Mouse (Mus musculus) lung, embryonic 15.5 days (tissue): ENCODE measurements around the gene Nln. TPM values are rescaled to one million over a fixed set of nuclear protein-coding genes. Genes with fewer than 3 reads are reported as not detected.
A peak's percentile ranks its signal among the peaks of the same experiment; 100 is the strongest.

ENCODE experiments used
- ATAC-seq: fragments of 200-750 bp; cut with Nextera tagmentation; 2 replicates; pipeline ENCODE4 v1.8.0; 2017; ENCODE audit warnings: moderate number of reproducible peaks, borderline replicate concordance; ENCODE audit not compliant: low FRiP score, low TSS enrichment; ENCODE audit errors: extremely low read depth
- H3K27ac ChIP-seq: fragments of 300-500 bp; sonication (generic); 2 replicates; pipeline ENCODE4 v1.5.1; 2015; ENCODE audit warnings: moderate library complexity, mild to moderate bottlenecking, inconsistent platforms
- H3K27me3 ChIP-seq: fragments of 300-500 bp; sonication (generic); 2 replicates; pipeline ENCODE4 v1.6.1; 2015; ENCODE audit warnings: inconsistent platforms
- H3K36me3 ChIP-seq: fragments of 300-500 bp; sonication (generic); 2 replicates; pipeline ENCODE4 v1.6.1; 2015; ENCODE audit warnings: inconsistent platforms
- H3K4me1 ChIP-seq: fragments of 300-500 bp; sonication (generic); 2 replicates; pipeline ENCODE4 v1.6.1; 2015; ENCODE audit warnings: inconsistent platforms
- H3K4me2 ChIP-seq: fragments of 300-500 bp; sonication (generic); 2 replicates; pipeline ENCODE4 v1.6.1; 2015; ENCODE audit warnings: inconsistent platforms, mild to moderate bottlenecking, moderate library complexity
- H3K4me3 ChIP-seq: fragments of 300-500 bp; sonication (generic); 2 replicates; pipeline ENCODE4 v1.5.1; 2015; ENCODE audit warnings: mild to moderate bottlenecking, inconsistent platforms
- H3K9ac ChIP-seq: fragments of 300-500 bp; sonication (generic); 2 replicates; pipeline ENCODE4 v1.6.1; 2015; ENCODE audit warnings: inconsistent platforms
- H3K9me3 ChIP-seq: fragments of 300-500 bp; sonication (generic); 2 replicates; pipeline ENCODE4 v1.6.1; 2016; ENCODE audit warnings: inconsistent platforms
- WGBS: fragments of 180-500 bp; shearing (Covaris S2); methylation state at CpG from one replicate; pipeline ENCODE4 v1.1.7; 2015; 5-methylcytosine and 5-hydroxymethylcytosine counted together
- polyA plus RNA-seq: library from polyadenylated mRNA; unstranded; fragments of >200 nt; fragmentation: Nextera tagmentation; extraction: Ambion mirVana; gene quantifications from 2 replicates; pipeline ENCODE4 v1.2.1, GENCODE M21; 2015

Gene Nln
- polyA plus RNA-seq, 1 experiment from 2014 or later = 18.6 TPM

DNA sequence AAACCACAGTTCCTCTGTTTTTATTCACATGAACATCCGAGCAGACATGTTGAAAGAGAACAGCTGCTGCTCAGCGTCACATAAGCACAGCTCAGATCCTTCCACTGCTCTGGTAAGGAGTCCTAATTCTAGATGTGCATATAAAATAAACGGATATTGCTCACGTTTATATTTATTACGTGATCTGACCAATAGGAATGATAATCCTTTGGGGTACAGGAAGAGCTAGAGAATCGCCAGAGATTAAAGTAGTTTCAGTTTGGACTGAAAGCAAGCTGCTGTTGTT lies 83.8 kb downstream of the Nln start:
- WGBS = 38% methylated on average over 6 of the region's 6 CpGs
- peak overlapping the region; percentile 22; the same call in 1 of the 2 replicates for H3K4me2 ChIP-seq
- peaks cover 33% of the 10 kb centered on the region for H3K4me1 ChIP-seq
- no peaks in the 10 kb centered on the region for H3K9me3 ChIP-seq
- H3K27me3 ChIP-seq = no peaks in the 10 kb centered on the region
- peak; percentile 35; the same call in 1 of the 2 replicates for ATAC-seq
- no peak overlapping the region for H3K4me3 ChIP-seq
- H3K27ac ChIP-seq = peak overlapping the region; percentile 88
- no peak overlapping the region for H3K9ac ChIP-seq
- no peaks in the 10 kb centered on the region for H3K36me3 ChIP-seq

DNA sequence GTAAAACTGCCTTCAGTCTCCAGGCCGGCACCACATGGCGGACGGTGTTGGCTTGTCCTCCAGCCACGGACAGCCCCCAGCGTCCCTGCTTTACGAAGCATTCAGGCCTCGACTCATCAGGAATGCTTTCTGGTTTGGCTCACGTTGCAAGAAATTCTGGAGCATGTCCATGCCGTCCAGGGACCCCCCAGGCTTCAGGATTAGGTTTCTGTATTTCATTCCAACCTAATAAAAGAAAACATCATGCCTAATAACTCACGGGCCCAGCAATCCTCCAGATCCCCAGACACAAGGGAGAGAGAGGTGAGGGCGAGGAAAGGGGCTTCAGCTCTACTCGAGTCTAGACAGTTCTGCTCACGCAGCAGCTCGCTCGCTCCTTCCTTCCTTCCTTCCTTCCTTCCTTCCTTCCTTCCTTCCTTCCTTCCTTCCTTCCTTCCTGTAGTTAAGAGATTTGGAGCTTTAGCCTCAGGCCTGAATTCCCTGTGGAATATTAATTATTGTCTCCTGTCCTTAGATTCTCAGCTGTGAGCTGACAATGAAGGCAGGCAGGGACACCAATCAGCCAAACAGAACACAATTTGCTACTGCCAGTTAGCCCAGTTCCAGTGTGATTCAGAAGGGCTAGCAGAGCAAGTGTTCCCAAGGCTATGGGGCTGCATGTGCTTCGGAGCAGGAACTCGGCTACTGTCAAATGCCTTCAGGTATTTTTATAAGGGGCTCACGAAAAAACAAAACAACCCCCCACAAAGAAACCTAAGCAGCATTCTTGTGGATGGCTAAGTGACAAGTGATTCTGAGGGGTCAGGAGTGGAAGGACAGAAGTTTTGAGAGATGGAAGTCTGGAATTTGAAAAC lies 84.3 kb downstream of the Nln start:
- Histone ChIP-seq H3K4me2 (peak overlapping the region; percentile 22; the same call in 1 of the 2 replicates), H3K4me3 (no peak overlapping the region), H3K4me1 (peaks cover 33% of the 10 kb centered on the region), H3K9me3 (no peaks in the 10 kb centered on the region), H3K27ac (peak overlapping the region; percentile 88), H3K27me3 (no peaks in the 10 kb centered on the region), H3K9ac (no peak overlapping the region), H3K36me3 (no peaks in the 10 kb centered on the region)
- 0 out of 2 replicates have a peak, but pooled peaks have one; percentile 55 for ATAC-seq
- 36% methylated on average over 18 of the region's 18 CpGs for WGBS

DNA sequence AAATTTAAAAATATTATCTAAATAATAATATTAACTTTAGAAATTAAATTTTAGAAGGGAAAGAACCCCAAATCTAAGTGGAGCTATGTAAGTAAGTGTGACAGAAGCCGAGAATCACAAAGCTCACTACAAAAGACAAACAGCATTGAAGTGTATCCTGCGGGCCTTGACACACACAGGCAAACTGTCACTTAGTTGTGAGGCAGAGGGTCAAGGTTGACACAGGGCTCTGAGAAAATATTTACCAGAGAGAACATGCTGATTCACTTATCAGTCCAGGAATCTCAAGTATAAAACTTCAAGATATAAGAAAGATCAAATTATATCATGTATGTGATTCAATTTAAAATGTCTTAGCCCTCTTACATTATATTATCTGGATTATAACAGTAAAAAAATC lies 85.1 kb downstream of the Nln start:
- 50% methylated on average over 2 of the region's 2 CpGs for WGBS
- ATAC-seq = no peak

DNA sequence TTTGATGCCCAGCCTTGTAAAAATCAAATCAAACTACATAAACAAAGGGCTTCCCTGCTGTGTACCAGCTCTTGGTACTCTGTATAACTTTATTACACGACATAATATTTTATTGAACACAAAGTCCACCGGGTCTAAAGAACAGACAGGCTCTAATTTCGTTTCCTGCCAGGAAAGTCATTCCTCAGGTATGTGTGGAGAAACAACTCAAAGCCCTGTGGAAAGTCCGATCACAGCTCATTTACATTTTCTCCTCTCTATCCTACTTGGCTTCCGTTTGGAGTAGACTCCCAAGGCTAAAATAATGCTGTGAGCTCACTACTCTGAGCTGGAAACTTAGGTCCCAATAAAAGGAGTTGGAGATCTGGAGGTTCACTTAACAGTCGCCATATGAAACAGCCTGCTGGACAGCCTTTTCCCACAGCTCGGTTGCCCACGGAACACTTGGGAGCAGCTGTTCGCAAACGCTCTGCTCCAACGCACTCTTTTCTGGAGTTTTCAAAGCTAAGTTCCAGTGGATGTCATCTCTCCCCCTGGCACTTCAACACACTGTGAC lies 86.0 kb downstream of the Nln start:
- Histone ChIP-seq H3K4me3 (no peak overlapping the region), H3K9ac (no peak overlapping the region), H3K4me2 (no peak overlapping the region), H3K27ac (peak overlapping the region; percentile 19; the same call in 1 of the 2 replicates), H3K9me3 (no peaks in the 10 kb centered on the region), H3K4me1 (peaks cover 33% of the 10 kb centered on the region), H3K27me3 (no peaks in the 10 kb centered on the region), H3K36me3 (no peaks in the 10 kb centered on the region)
- WGBS = 51% methylated on average over 11 of the region's 11 CpGs
- ATAC-seq = no peak

More for the DNA sequence above, 85.1 kb downstream of the Nln start:
- no peak overlapping the region for H3K9ac ChIP-seq
- no peaks in the 10 kb centered on the region for H3K36me3 ChIP-seq
- no peaks in the 10 kb centered on the region for H3K9me3 ChIP-seq
- H3K4me3 ChIP-seq = no peak overlapping the region
- no peaks in the 10 kb centered on the region for H3K27me3 ChIP-seq
- H3K4me1 ChIP-seq = peaks cover 33% of the 10 kb centered on the region
- peak overlapping the region; percentile 42; the same call in 1 of the 2 replicates for H3K27ac ChIP-seq
- no peak overlapping the region for H3K4me2 ChIP-seq

DNA sequence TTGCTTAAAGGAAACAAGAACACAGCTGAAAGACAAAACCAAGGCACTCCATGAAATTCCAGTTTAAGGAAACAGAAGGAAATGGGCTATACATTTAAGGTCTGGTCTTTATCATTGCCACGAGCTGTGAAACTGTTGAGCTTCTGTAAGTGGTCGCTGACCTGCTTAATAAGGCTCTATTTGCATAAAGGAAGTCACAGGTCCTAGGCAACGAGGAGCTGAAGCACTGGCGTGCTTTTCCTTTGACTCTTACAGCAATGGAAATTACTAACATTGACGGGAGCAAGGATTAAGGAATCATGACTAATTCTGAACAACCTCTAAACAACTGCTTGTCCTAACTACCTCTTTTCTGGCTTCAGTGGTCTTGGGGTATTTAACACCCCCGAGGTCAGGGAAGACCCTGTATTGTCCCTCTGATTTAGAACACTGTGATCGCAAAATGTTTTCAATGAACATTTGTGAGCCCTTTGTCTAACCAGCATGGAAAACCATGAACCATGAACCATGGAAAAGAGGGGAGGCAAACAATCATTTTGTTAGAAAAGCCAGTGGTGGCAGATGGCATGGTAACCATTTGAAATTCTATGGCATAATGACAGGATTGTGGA lies 90.8 kb downstream of the Nln start:
- H3K4me2 ChIP-seq = no peak overlapping the region
- no peak overlapping the region for H3K9ac ChIP-seq
- no peaks in the 10 kb centered on the region for H3K27me3 ChIP-seq
- no peak for ATAC-seq
- no peaks in the 10 kb centered on the region for H3K9me3 ChIP-seq
- H3K4me1 ChIP-seq = peaks cover 6% of the 10 kb centered on the region
- 75% methylated on average over 7 of the region's 7 CpGs for WGBS
- no peaks in the 10 kb centered on the region for H3K36me3 ChIP-seq
- no peak overlapping the region for H3K4me3 ChIP-seq
- no peak overlapping the region for H3K27ac ChIP-seq

DNA sequence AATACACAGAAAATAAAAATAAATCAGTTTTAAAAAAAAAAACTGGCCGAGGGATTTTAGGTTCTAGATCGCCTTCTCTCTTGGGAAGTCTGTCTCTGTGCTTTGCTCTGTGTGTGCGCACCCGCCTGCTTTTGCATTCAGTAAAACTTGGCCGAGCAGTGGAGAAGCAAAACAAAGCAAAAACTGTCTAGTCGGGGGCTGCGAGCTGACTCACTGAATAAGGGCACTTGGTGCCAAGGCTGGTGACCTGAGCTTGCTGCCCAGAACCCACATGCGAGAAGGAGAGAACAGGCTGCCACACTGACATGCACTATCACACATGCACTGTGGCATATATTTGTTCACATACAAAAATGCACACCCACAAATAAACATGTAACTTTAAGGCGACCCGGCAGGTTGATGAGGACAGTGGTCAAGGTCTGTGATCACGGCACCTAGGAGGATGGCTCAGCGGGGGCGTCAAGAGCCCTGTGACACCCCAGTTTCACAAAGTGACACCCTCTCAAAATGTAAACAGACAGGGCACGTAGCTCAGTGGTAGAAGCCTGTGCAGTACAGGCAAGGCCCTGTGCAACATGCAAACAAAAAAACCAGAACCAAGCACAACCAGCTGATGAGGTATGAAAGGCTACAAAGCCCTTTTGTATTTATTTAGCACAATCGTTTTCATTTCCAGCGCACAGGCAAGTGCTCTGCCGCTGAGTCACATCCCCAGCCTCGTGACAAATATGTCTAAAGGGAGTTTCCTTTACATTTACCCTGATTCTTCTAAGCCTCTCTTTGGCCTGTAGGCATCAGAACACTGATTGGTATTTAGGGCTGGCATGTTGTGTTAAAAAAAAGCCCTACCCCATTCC lies 93.9 kb downstream of the Nln start:
- no peaks in the 10 kb centered on the region for H3K36me3 ChIP-seq
- no peaks in the 10 kb centered on the region for H3K9me3 ChIP-seq
- H3K9ac ChIP-seq = no peak overlapping the region
- H3K27ac ChIP-seq = no peak overlapping the region
- H3K4me3 ChIP-seq = no peak overlapping the region
- H3K4me2 ChIP-seq = no peak overlapping the region
- WGBS = 79% methylated on average over 18 of the region's 18 CpGs
- no peaks in the 10 kb centered on the region for H3K27me3 ChIP-seq
- H3K4me1 ChIP-seq = no peaks in the 10 kb centered on the region
- ATAC-seq = no peak

DNA sequence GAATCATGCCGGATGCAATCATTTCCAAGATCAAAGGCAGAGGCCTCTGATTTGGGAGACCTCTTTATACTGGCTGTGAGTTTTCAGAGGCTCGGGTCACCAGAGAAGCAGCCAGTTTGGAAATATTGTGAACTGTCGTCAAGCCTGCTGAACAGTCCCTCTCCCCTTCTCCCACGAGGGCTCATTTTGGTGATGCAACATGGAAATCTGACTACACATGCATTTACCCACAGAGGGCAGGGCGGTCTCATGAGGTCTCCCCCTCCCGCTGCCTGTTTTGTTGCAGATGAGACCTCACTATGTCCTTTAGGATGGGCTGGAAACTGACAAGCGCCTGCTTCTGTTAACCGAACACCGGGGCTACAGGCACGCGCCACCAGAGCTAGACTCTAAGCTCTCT lies 95.4 kb downstream of the Nln start:
- H3K27me3 ChIP-seq = no peaks in the 10 kb centered on the region
- H3K4me3 ChIP-seq = no peak overlapping the region
- H3K9ac ChIP-seq = no peak overlapping the region
- 76% methylated on average over 11 of the region's 11 CpGs for WGBS
- no peaks in the 10 kb centered on the region for H3K36me3 ChIP-seq
- ATAC-seq = no peak
- no peak overlapping the region for H3K4me2 ChIP-seq
- no peak overlapping the region for H3K27ac ChIP-seq
- H3K9me3 ChIP-seq = no peaks in the 10 kb centered on the region
- H3K4me1 ChIP-seq = no peaks in the 10 kb centered on the region

DNA sequence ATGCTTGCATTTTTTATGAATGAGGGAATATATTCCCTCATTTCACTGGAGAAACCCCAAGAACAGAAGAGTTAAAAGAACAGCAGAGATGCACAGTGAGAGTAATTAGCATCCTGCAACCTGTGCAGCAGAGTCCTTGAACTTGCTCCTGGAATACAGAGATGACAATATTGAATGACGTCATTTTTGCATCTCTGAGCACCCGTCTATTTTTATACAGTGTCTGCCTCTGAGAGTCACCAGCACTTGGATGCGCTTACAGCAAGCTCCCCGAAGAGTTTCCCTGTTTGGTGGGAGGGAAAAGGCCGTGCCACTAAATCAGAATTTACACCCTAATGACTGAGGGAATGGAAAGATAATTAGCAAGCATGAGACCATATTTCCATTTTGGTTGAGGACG lies 96.0 kb downstream of the Nln start:
- no peak overlapping the region for H3K4me3 ChIP-seq
- no peaks in the 10 kb centered on the region for H3K9me3 ChIP-seq
- no peak overlapping the region for H3K27ac ChIP-seq
- WGBS = 70% methylated on average over 6 of the region's 6 CpGs
- H3K4me1 ChIP-seq = no peaks in the 10 kb centered on the region
- no peaks in the 10 kb centered on the region for H3K27me3 ChIP-seq
- no peak overlapping the region for H3K9ac ChIP-seq
- no peak overlapping the region for H3K4me2 ChIP-seq
- no peak for ATAC-seq
- H3K36me3 ChIP-seq = no peaks in the 10 kb centered on the region

DNA sequence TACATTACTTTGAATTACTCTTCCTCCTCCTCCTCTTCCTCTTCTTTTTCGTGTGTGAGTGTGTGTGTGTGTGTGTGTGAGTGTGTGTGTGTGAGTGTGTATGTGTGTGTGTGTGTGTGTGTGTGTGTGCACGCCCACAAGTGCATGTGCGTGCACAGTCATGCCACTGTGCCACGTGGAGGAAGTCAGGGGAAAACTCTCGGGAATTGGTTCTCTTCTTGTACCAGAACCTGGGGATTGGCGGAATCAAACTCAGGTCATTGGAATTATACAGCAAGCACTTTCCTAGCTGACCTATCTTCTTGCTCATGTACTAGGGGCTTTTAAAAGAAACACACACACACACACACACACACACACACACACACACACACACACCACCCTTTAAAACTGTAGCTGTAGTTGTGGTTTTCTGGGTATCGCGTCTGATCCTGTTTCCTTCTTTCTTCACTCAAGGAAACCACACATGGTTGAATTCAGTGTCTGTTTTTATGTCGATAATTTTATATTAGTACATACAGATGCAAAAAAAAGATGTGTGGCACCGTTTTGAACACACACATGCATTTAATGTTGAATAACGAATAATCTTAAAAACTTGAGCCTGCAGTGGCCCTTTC lies 97.1 kb downstream of the Nln start:
- ATAC-seq = no peak
- 83% methylated on average over 11 of the region's 11 CpGs for WGBS
- Histone ChIP-seq H3K9ac (no peak overlapping the region), H3K27me3 (no peaks in the 10 kb centered on the region), H3K4me1 (no peaks in the 10 kb centered on the region), H3K36me3 (no peaks in the 10 kb centered on the region), H3K9me3 (no peaks in the 10 kb centered on the region), H3K4me2 (no peak overlapping the region), H3K27ac (no peak overlapping the region), H3K4me3 (no peak overlapping the region)

DNA sequence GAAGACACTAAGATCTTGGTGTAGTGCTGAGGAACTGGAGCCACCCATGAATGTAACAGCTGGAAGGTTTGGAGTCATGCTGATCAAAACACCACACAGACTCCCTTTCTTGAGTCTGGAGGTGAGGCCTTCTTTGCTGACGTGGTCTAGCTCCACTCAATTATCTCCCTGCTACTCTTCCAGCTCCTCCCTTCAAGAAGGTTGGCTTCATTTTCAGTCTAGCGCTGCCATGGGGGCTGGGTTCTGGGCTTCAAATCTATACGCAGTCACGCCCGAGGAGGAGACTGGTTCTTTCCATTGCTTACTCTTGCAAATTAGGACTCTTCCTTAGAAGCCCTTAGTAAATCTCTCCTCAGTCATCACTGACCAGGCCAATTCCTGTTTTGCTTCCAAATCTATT lies 98.1 kb downstream of the Nln start:
- 91% methylated on average over 5 of the region's 5 CpGs for WGBS
- H3K9me3 ChIP-seq = no peaks in the 10 kb centered on the region

DNA sequence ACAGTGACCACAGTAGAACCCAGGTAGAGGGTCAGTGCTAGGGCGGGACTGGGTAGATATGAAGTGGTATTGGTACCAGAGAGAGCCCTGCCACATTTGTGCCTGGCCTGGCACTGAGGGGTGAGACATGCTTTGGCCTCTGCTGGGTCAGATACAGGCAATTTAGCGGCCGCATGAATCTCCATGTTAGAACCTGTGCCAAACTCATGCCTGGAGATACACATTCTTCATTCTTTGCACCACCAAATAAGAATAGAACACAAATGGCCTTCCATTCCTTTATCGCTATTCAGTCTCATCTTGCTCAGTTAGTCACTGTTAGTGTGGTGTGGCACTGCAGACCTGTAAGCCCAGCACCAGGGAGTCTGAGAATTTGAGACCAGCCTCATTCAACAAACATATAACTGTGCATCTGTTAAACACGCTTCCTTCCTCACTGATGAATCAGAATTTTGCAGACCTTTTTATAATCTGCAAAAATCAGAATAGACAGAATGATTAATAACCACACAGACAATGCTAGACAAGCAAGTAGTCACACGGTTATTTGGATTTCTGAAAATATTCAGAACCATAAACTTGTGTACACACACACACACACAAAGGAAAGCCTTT lies 104.1 kb downstream of the Nln start:
- Histone ChIP-seq H3K4me3 (no peak overlapping the region), H3K27ac (no peak overlapping the region), H3K27me3 (no peaks in the 10 kb centered on the region), H3K4me2 (no peak overlapping the region), H3K36me3 (no peaks in the 10 kb centered on the region), H3K9me3 (no peaks in the 10 kb centered on the region), H3K4me1 (no peaks in the 10 kb centered on the region), H3K9ac (no peak overlapping the region)
- ATAC-seq = no peak
- WGBS = 79% methylated on average over 6 of the region's 6 CpGs

More for the DNA sequence above, 98.1 kb downstream of the Nln start:
- Histone ChIP-seq H3K4me3 (no peak overlapping the region), H3K4me1 (no peaks in the 10 kb centered on the region), H3K4me2 (no peak overlapping the region), H3K36me3 (no peaks in the 10 kb centered on the region), H3K9ac (no peak overlapping the region), H3K27ac (no peak overlapping the region), H3K27me3 (no peaks in the 10 kb centered on the region)
- no peak for ATAC-seq
